ENCODE assay signal across 8 mouse cellular contexts in the genomic region with DNA sequence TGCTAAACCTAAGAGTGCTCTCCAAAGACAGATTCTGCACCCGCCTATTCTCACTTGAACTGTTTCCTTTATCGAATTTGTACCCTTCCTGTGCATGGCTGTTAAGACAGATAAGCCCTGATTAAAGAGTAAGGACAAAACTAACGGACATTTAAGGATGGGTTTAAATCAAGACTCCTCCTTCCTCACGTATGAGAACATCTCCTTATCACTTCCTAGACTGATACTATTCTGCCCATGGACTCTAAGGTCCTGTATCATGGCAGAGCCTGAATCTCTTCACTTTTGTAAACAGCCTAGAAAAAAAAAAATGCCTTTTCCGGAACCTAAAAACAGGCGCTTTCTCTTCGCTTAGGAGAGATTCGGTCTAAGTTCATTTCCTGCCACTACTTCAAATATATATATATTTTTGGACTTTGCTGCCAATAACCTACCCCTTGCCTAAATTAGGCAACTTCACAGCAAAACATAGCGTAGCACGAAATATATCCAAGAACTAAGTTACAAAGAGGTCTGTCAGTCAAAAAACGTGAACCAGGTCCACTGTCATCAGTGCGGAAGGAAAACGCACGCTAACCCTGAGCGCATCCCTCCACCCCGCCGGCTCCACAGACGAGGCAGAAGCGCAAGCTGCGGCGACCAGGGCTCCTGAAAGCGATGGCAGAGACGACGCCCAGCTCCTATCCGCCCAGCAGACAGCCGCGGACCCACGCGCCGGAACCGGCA. TPM values are rescaled to one million over a fixed set of nuclear protein-coding genes. Genes with fewer than 3 reads are reported as not detected.
DNase-seq lines count a peak whose midpoint lies in the region; ATAC-seq and TF ChIP-seq lines count a peak whose summit lies in the region.

No protein-coding gene starts in this region.

- no peak for TF ChIP-seq POLR2A in small intestine, adult 2 months (IDR thresholded peaks at IDR 0.05; ENCODE audit: low read depth, low read length)

- no peak overlapping the region for H3K27ac ChIP-seq in lung, postnatal 0 days (ENCODE audit: low read length)
- H3K27ac ChIP-seq in embryonic facial prominence, embryonic 14.5 days (replicated peaks; ENCODE audit: low read depth, low read length) = no peak overlapping the region
- no peak overlapping the region for H3K27ac ChIP-seq in limb, embryonic 12.5 days
- no peak overlapping the region for H3K27ac ChIP-seq in small intestine, adult 2 months (ENCODE audit: insufficient read depth, low read depth, low read length)

- peak overlapping the region; percentile 52 for H3K9ac ChIP-seq in lung, postnatal 0 days (replicated peaks; ENCODE audit: low read depth)
- peak overlapping the region; percentile 96 for H3K9ac ChIP-seq in embryonic facial prominence, embryonic 14.5 days (ENCODE audit: low read depth, low read length)
- peak overlapping the region; percentile 48; the same call in 1 of the 2 replicates for H3K9ac ChIP-seq in limb, embryonic 12.5 days (replicated peaks)

- H3K4me3 ChIP-seq in lung, postnatal 0 days (ENCODE audit: low read depth, low read length) = peak overlapping the region; percentile 91
- H3K4me3 ChIP-seq in embryonic facial prominence, embryonic 14.5 days (ENCODE audit: low read depth, low read length) = peak overlapping the region; percentile 70
- peak overlapping the region; percentile 98 for H3K4me3 ChIP-seq in limb, embryonic 12.5 days (replicated peaks)
- H3K4me3 ChIP-seq in small intestine, adult 2 months (ENCODE audit: low read depth, low read length) = peak overlapping the region; percentile 94

- no peaks in the 10 kb centered on the region for H3K36me3 ChIP-seq in lung, postnatal 0 days (ENCODE audit: insufficient read depth, low read length)
- H3K36me3 ChIP-seq in embryonic facial prominence, embryonic 14.5 days (ENCODE audit: control insufficient read depth, insufficient read depth, low read length) = no peaks in the 10 kb centered on the region
- no peaks in the 10 kb centered on the region for H3K36me3 ChIP-seq in limb, embryonic 12.5 days
- no peaks in the 10 kb centered on the region for H3K36me3 ChIP-seq in small intestine, adult 2 months (ENCODE audit: control insufficient read depth, insufficient read depth, low read length)

- 2% methylated on average over 31 of the region's 31 CpGs for WGBS in lung, postnatal 0 days
- 5% methylated on average over 31 of the region's 31 CpGs for WGBS in embryonic facial prominence, embryonic 14.5 days
- 6% methylated on average over 31 of the region's 31 CpGs for WGBS in limb, embryonic 12.5 days
- WGBS in small intestine, adult 2 months = 1% methylated on average over 31 of the region's 31 CpGs

- no peak; the same call in 1 of the 2 replicates for ATAC-seq in lung, postnatal 0 days
- ATAC-seq in embryonic facial prominence, embryonic 14.5 days (ENCODE audit: low read depth) = peak; percentile 70
- ATAC-seq in limb, embryonic 12.5 days (ENCODE audit: insufficient number of reproducible peaks, insufficient read depth, low FRiP score, low TSS enrichment, low read depth) = peak; percentile 69

- no peak for DNase-seq in lung, postnatal 0 days (ENCODE audit: low spot score)
- no peak for DNase-seq in lung, postnatal 14 days
- no peak for DNase-seq in embryonic facial prominence, embryonic 14.5 days (ENCODE audit: low spot score)
- DNase-seq in adrenal gland, postnatal 14 days = no peak
- no peak for DNase-seq in left cerebral cortex, adult 8-10 months (ENCODE audit: low spot score in 2 of 2)
- no peak for DNase-seq in testis, postnatal 10 days (ENCODE audit: low spot score)

- H3K4me1 ChIP-seq in lung, postnatal 0 days (ENCODE audit: insufficient read depth, low read depth, low read length) = peaks cover 3% of the 10 kb centered on the region; the same call in 1 of the 2 replicates
- H3K4me1 ChIP-seq in embryonic facial prominence, embryonic 14.5 days (ENCODE audit: control insufficient read depth, insufficient read depth, low read length) = peaks cover 12% of the 10 kb centered on the region; the same call in 1 of the 2 replicates
- H3K4me1 ChIP-seq in limb, embryonic 12.5 days (replicated peaks) = peaks cover 21% of the 10 kb centered on the region
- H3K4me1 ChIP-seq in small intestine, adult 2 months (ENCODE audit: control insufficient read depth, insufficient read depth, insufficient read length, low read length) = no peaks in the 10 kb centered on the region

- TF ChIP-seq CTCF in lung, postnatal 0 days (IDR thresholded peaks at IDR 0.05) = no peak
- TF ChIP-seq CTCF in small intestine, adult 2 months (IDR thresholded peaks at IDR 0.05; ENCODE audit: extremely low read depth, insufficient read length, insufficient replicate concordance, low read depth, low read length) = no peak

- H3K4me2 ChIP-seq in lung, postnatal 0 days (replicated peaks; ENCODE audit: low read depth, low read length) = peak overlapping the region; percentile 96
- H3K4me2 ChIP-seq in embryonic facial prominence, embryonic 14.5 days (ENCODE audit: low read depth, low read length) = peak overlapping the region; percentile 62
- peak overlapping the region; percentile 68 for H3K4me2 ChIP-seq in limb, embryonic 12.5 days

- no peak for TF ChIP-seq EP300 in lung, postnatal 0 days (IDR thresholded peaks at IDR 0.05)

- no peaks in the 10 kb centered on the region for H3K9me3 ChIP-seq in lung, postnatal 0 days (ENCODE audit: low read length)
- no peaks in the 10 kb centered on the region for H3K9me3 ChIP-seq in embryonic facial prominence, embryonic 14.5 days (ENCODE audit: control insufficient read depth, low read length)
- H3K9me3 ChIP-seq in limb, embryonic 12.5 days = no peaks in the 10 kb centered on the region

- no peaks in the 10 kb centered on the region for H3K27me3 ChIP-seq in lung, postnatal 0 days (replicated peaks; ENCODE audit: insufficient read depth, low read length)
- H3K27me3 ChIP-seq in embryonic facial prominence, embryonic 14.5 days (replicated peaks; ENCODE audit: control insufficient read depth, insufficient read depth, low read length) = no peaks in the 10 kb centered on the region
- no peaks in the 10 kb centered on the region; the same call in 1 of the 2 replicates for H3K27me3 ChIP-seq in limb, embryonic 12.5 days
- H3K27me3 ChIP-seq in small intestine, adult 2 months (ENCODE audit: control insufficient read depth, insufficient read depth, low read length) = no peaks in the 10 kb centered on the region

RNA-seq across cellular contexts. Expression of a gene that starts 0.4 kb away (rescaled TPM):
- 12.4 and 15.4 TPM in 2 replicates for polyA plus RNA-seq in lung, postnatal 0 days (2015; fragmentation: Nextera tagmentation; extraction: Ambion mirVana)
- polyA plus RNA-seq in embryonic facial prominence, embryonic 14.5 days (2014; fragmentation: Nextera tagmentation; extraction: Ambion mirVana) = 22.9 and 30.2 TPM in 2 replicates
- polyA plus RNA-seq in limb, embryonic 12.5 days (2016; fragmentation: Nextera tagmentation; extraction: Ambion mirVana) = 29.7 and 32.2 TPM in 2 replicates
- 1.5 and 2.1 TPM in 2 replicates for polyA plus RNA-seq in small intestine, adult 2 months (2012; rRNA removed)
- 15.5 and 19.2 TPM in 2 replicates for total RNA-seq in adrenal gland, postnatal 14 days (2021)
- 10 to 100 TPM; 18.4 to 30.5 (median 22.4) TPM for total RNA-seq in left cerebral cortex, adult 8-10 months (2022)

RNA-seq across cellular contexts. Expression of a gene that starts 0.6 kb away (rescaled TPM):
- polyA plus RNA-seq in lung, postnatal 0 days (2015; fragmentation: Nextera tagmentation; extraction: Ambion mirVana) = 49.1 and 56.6 TPM in 2 replicates
- polyA plus RNA-seq in embryonic facial prominence, embryonic 14.5 days (2014; fragmentation: Nextera tagmentation; extraction: Ambion mirVana) = 133 and 142 TPM in 2 replicates
- 116 and 118 TPM in 2 replicates for polyA plus RNA-seq in limb, embryonic 12.5 days (2016; fragmentation: Nextera tagmentation; extraction: Ambion mirVana)
- 0.98 and 1.9 TPM in 2 replicates for polyA plus RNA-seq in small intestine, adult 2 months (2012; rRNA removed)
- 32.9 and 33.3 TPM in 2 replicates for total RNA-seq in adrenal gland, postnatal 14 days (2021)
- total RNA-seq in left cerebral cortex, adult 8-10 months (2022) = 10 to 100 TPM; 31.1 to 33.6 (median 33.3) TPM

RNA-seq across cellular contexts. Expression of a gene that starts 26.8 kb away (rescaled TPM):
- polyA plus RNA-seq in lung, postnatal 0 days (2015; fragmentation: Nextera tagmentation; extraction: Ambion mirVana) = 0.38 and 0.43 TPM in 2 replicates
- polyA plus RNA-seq in embryonic facial prominence, embryonic 14.5 days (2014; fragmentation: Nextera tagmentation; extraction: Ambion mirVana) = 1.1 TPM in 2 replicates
- polyA plus RNA-seq in limb, embryonic 12.5 days (2016; fragmentation: Nextera tagmentation; extraction: Ambion mirVana) = 1.2 and 1.7 TPM in 2 replicates
- polyA plus RNA-seq in small intestine, adult 2 months (2012; rRNA removed) = 0.24 and 0.85 TPM in 2 replicates
- 1.2 TPM in 1 of 2 replicates, not detected in the other for total RNA-seq in adrenal gland, postnatal 14 days (2021)
- total RNA-seq in left cerebral cortex, adult 8-10 months (2022) = 1 to 10 TPM in 3 of 4 experiments, under 1 TPM in 1; 0.44 to 2.1 (median 1.4) TPM

RNA-seq across cellular contexts. Expression of a gene that starts 41.0 kb away (rescaled TPM):
- 16.1 and 18.0 TPM in 2 replicates for polyA plus RNA-seq in lung, postnatal 0 days (2015; fragmentation: Nextera tagmentation; extraction: Ambion mirVana)
- 13.2 and 16.8 TPM in 2 replicates for polyA plus RNA-seq in embryonic facial prominence, embryonic 14.5 days (2014; fragmentation: Nextera tagmentation; extraction: Ambion mirVana)
- polyA plus RNA-seq in limb, embryonic 12.5 days (2016; fragmentation: Nextera tagmentation; extraction: Ambion mirVana) = 17.1 and 17.6 TPM in 2 replicates
- 3.4 and 5.6 TPM in 2 replicates for polyA plus RNA-seq in small intestine, adult 2 months (2012; rRNA removed)
- total RNA-seq in adrenal gland, postnatal 14 days (2021) = 11.9 and 12.6 TPM in 2 replicates
- total RNA-seq in left cerebral cortex, adult 8-10 months (2022) = 10 to 100 TPM; 14.5 to 17.1 (median 15.5) TPM

Comparison
In these comparisons a context has a peak if more than half of its experiments do, and no peak if none do; other contexts are left out.
1. RNA of a gene that starts 0.6 kb away (polyA plus RNA-seq): 133 to 142 TPM in embryonic facial prominence, embryonic 14.5 days, 116 to 118 TPM in limb, embryonic 12.5 days and 49.1 to 56.6 TPM in lung, postnatal 0 days; 0.98 to 1.9 TPM in small intestine, adult 2 months; every median in the first group is over 10 times any median in the second.
2. Peak in every context shown above with its lines, with median percentiles within 50 percentile points of each other: H3K4me2 ChIP-seq, H3K4me3 ChIP-seq and H3K9ac ChIP-seq.